Mouse (Mus musculus): ENCODE results near the gene Mprip.
A peak's percentile ranks its signal among the peaks of the same experiment; 100 is the strongest.

Mprip gene

GRCm38 (mm10) chr11:59759178-59759577, 98.1 kb downstream of the Mprip start:
- no peak for DNase-seq (ENCODE audit: low read depth, low spot score)

- DNase-seq (ENCODE audit: low read depth, low spot score): no peak
Observed at GRCm38 (mm10) chr11:59759626-59760025, 98.5 kb downstream of the Mprip start.

GRCm38 (mm10) chr11:59760796-59761195, 99.7 kb downstream of the Mprip start:
- no peak for DNase-seq (ENCODE audit: low read depth, low spot score)

GRCm38 (mm10) chr11:59769307-59769706, 108.2 kb downstream of the Mprip start:
- DNase-seq (ENCODE audit: low read depth, low spot score): no peak

- no peak for DNase-seq (ENCODE audit: low read depth, low spot score)
Observed at GRCm38 (mm10) chr11:59769738-59770137, 108.6 kb downstream of the Mprip start.

GRCm38 (mm10) chr11:59770753-59771152, 109.6 kb downstream of the Mprip start:
- DNase-seq (ENCODE audit: low read depth, low spot score): no peak

GRCm38 (mm10) chr11:59772291-59772690, 111.2 kb downstream of the Mprip start:
- DNase-seq (ENCODE audit: low read depth, low spot score): no peak

DNA sequence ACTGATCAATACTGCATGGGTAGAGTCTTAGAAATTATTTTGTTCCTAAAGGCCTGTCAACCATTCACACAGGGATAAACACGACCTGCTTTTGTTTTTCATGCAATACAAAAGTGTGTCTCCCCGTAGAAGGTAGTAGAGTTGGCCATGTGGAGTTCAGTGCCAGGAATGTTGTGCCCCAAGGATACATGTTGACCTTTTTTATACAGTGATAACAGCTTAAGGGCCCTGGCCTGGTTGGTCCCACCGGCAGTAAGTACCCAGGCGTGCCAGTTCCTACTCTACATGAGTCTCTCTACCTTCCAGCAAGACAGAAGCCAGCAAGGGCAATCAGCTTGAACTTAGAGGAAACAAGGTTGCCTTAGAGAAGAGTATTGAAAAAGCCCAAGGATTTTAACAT, 111.8 kb downstream of the Mprip start:
- no peak for DNase-seq (ENCODE audit: low read depth, low spot score)

DNA sequence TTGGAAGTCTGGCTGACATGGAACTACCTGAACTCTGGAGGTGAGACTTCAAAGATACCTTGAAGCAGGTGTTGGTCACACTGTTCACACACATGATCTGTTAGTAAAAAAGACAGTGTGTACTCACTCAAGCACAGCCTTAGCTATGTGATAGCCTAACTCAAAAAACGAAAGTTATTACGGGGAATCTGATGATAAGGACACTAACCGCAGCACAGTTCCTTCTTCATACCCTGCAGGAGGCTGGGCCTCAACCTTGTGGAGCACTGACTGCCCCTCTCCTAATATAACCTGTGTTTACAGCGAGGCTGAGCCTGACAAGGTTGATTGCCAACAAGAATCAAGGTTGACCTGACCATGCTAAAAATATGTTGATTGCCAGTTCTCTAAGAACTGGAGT, 113.4 kb downstream of the Mprip start:
- no peak for DNase-seq (ENCODE audit: low read depth, low spot score)

DNA sequence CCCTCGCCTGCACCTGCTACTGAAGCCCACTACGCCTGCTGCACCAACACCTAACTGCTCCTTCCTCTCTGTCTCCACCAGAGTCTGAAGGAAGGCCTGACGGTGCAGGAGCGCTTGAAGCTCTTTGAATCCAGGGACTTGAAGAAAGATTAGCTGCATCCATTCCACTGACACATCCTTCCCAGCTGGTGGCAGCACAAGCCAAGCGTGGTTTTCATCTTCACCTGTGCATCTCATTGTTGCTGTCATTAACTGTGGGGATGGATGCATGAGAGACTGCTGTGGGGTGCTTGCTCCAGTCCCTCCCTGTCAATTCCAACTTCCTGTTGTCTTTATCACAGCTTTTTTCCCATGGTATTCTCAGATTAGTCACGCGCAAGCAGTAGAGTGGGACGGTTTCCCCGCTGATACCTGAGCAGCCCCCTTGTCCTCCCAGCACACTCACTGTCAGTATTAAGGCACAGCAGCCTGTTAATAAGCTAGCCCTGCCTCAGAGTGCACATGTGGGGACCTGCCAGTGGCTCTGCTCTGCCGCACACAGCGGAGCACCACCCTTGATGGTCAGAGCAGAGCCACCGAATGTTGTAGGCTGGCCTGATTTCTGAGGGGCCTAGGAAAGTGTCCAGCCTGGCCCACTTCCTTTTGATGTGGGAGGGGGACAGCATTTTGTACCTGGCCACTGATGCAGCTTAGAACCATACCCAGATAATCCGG, 114.5 kb downstream of the Mprip start:
- DNase-seq (ENCODE audit: low read depth, low spot score): no peak

DNA sequence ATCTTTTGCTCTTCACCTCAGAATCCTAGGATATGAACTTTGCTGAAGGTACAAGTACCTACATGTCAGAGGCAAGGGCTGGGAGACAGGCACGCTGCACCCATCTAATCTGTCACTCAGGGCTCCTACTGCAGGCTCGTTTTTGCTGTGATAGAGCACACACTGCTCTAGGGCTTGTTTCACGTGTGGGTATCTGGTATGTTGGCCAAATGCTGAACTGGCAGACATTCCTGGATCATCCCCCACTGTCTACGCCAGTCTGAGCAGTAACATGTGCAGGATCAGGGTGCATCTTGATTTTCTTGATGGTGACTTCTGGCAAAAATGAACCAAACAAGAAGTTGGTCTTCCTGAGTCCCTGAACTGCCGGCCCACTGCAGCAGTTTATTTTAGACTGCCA, 116.2 kb downstream of the Mprip start:
- DNase-seq (ENCODE audit: low read depth, low spot score): no peak

GRCm38 (mm10) chr11:59778181-59778873, 117.2 kb downstream of the Mprip start:
- DNase-seq (ENCODE audit: low read depth, low spot score): peak; percentile 87

DNA sequence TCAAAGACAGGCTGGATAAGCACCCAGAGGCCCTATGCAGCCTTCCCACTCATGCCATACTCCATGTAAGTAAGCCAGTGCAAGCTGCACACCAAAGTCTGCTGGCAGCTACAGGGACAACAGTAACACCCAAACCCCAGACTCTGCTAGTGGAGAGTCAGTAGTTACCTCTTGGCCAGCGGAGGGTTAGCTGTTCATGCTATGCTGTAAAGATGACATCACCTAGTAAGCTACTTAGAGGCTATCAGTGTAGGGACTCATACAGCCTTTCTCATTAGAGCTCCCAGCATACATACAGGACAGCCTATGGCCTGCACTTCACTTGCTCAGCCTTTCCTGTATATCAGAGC, 117.7 kb downstream of the Mprip start:
- no peak for DNase-seq (ENCODE audit: low read depth, low spot score)

DNA sequence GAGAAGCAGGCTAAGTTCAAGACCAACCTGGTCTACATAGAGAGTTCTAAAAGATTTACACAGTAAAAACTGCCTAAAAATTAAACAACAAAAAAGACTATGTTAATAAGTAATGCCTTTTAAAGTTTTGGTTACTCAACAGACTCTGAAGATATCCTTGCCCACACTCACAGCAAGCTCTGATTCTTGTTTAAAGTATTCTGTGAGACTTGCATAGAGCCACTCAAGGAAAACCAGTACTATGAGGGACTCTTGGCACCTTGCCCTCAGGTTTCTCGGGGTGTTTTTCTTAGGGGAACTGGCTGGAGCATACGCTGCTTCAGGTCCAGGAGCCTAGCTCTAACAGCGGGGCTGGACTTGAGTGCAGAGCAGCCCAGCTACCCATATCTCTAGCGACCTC, 118.3 kb downstream of the Mprip start:
- no peak for DNase-seq (ENCODE audit: low read depth, low spot score)

GRCm38 (mm10) chr11:59780241-59780640, 119.1 kb downstream of the Mprip start:
- DNase-seq (ENCODE audit: low read depth, low spot score): no peak

- DNase-seq (ENCODE audit: low read depth, low spot score): no peak
Observed at GRCm38 (mm10) chr11:59782091-59782590, 121.0 kb downstream of the Mprip start.

DNA sequence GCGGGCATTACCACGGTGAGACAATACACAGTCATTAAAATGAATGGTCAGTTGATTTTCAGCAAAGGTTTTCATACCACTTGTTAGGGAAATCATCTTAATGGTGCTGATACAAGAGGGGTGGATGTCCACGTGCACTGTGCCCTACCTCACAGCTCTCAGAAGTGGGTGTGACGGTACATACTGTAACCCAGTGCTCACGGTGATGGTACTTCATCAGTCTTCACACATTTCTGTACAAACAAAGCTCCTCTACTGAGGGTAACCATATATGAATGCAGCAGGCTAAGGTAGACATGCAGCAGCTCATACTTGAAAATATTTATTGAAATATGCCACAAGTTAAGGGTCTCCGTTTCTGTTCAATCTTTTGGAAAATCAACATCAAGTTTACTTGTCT, 122.5 kb downstream of the Mprip start:
- no peak for DNase-seq (ENCODE audit: low read depth, low spot score)

- no peak for DNase-seq (ENCODE audit: low read depth, low spot score)
Observed at GRCm38 (mm10) chr11:59786444-59787198, 125.5 kb downstream of the Mprip start.

GRCm38 (mm10) chr11:59787199-59787781, 126.2 kb downstream of the Mprip start, which contains the start of gene Pld6:
Gene Pld6, minus strand, starts transcription at chr11:59787645.
- DNase-seq (ENCODE audit: low read depth, low spot score): peak; percentile 44

- no peak for DNase-seq (ENCODE audit: low read depth, low spot score)
Observed at GRCm38 (mm10) chr11:59789311-59789710, 128.2 kb downstream of the Mprip start.

GRCm38 (mm10) chr11:59793390-59793789, 132.3 kb downstream of the Mprip start:
- DNase-seq (ENCODE audit: low read depth, low spot score): no peak

DNA sequence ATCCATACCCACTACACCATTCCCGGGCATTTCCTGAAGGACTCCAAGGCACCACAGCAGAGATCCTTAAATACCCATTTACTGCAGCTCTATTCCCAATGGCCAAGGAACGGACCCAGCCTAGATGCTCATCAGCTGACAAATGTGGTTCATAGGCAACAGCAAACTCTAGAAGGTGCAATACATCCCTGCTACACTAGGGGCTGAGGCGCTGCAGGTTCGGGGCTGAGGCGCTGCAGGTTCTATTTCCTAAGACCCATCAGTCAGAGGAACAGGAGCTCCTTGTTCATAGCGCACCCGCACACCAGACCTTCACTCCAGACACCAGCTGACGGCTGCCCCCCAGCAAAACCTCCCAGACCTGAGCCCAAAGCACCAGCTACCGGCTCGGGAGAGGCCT, 139.3 kb downstream of the Mprip start:
- DNase-seq (ENCODE audit: low read depth, low spot score): peak; percentile 21

Data from CD4-positive, CD25-positive, alpha-beta regulatory T cell, adult 2 months (primary cell).